Mouse (Mus musculus) stomach, postnatal 0 days (tissue): ENCODE results near the gene Tent4a. TPM values are rescaled to one million over a fixed set of nuclear protein-coding genes. Genes with fewer than 3 reads are reported as not detected.

Source experiments
- ATAC-seq: fragments of 200-750 bp; cut with Nextera tagmentation; 2 replicates; pipeline ENCODE4 v1.8.0; 2017; ENCODE audit not compliant: low FRiP score, low TSS enrichment
- DNase-seq: peaks from one replicate; pipeline ENCODE4 v3.0.0-alpha.2; 2016; ENCODE audit warnings: low spot score
- H3K27ac ChIP-seq: fragments of 300-500 bp; sonication (generic); replicated peaks from 2 replicates; pipeline ENCODE4 v1.5.1; 2014; ENCODE audit warnings: mild to moderate bottlenecking, control low read depth
- H3K27me3 ChIP-seq: fragments of 300-500 bp; sonication (generic); 2 replicates; pipeline ENCODE4 v1.6.1; 2014; ENCODE audit warnings: low read length; ENCODE audit not compliant: control insufficient read depth, insufficient read depth
- H3K36me3 ChIP-seq: fragments of 300-500 bp; sonication (generic); 2 replicates; pipeline ENCODE4 v1.6.1; 2014; ENCODE audit warnings: low read length, mixed read lengths; ENCODE audit not compliant: control insufficient read depth, insufficient read depth
- H3K4me1 ChIP-seq: fragments of 300-500 bp; sonication (generic); replicated peaks from 2 replicates; pipeline ENCODE4 v1.6.1; 2014; ENCODE audit warnings: antibody characterized with exemption; ENCODE audit not compliant: control insufficient read depth, insufficient read depth
- H3K4me2 ChIP-seq: fragments of 300-500 bp; sonication (generic); replicated peaks from 2 replicates; pipeline ENCODE4 v1.6.1; 2014; ENCODE audit warnings: low read depth, mild to moderate bottlenecking, control low read depth, moderate library complexity
- H3K4me3 ChIP-seq: fragments of 300-500 bp; sonication (generic); 2 replicates; pipeline ENCODE4 v1.5.1; 2014; ENCODE audit warnings: low read depth, low read length, control low read depth
- H3K9ac ChIP-seq: fragments of 300-500 bp; sonication (generic); 2 replicates; pipeline ENCODE4 v1.6.1; 2014; ENCODE audit warnings: mild to moderate bottlenecking, low read length, control low read depth, mixed read lengths
- H3K9me3 ChIP-seq: fragments of 300-500 bp; sonication (generic); 2 replicates; pipeline ENCODE4 v1.6.1; 2016; ENCODE audit warnings: low read length; ENCODE audit not compliant: control insufficient read depth
- CTCF ChIP-seq: IDR thresholded peaks from 2 replicates; pipeline ENCODE4 v1.5.1; 2016; ENCODE audit warnings: antibody characterized with exemption, low read depth, mild to moderate bottlenecking, moderate library complexity
- EP300 ChIP-seq: optimal IDR thresholded peaks from 2 replicates; pipeline ENCODE3; 2016; ENCODE audit warnings: antibody characterized with exemption
- WGBS: fragments of 180-500 bp; shearing (Covaris S2); extraction: QIAGEN DNeasy Blood & Tissue Kit; methylation state at CpG from one replicate; pipeline ENCODE4 v1.1.7; 2014; 5-methylcytosine and 5-hydroxymethylcytosine counted together
- polyA plus RNA-seq: library from polyadenylated mRNA; unstranded; fragments of >200 nt; fragmentation: Nextera tagmentation; extraction: Ambion mirVana; gene quantifications from 2 replicates; pipeline ENCODE4 v1.2.1, GENCODE M21; 2015

Tent4a gene
- polyA plus RNA-seq, 1 experiment from 2014 or later: 2.6 TPM

GRCm38 (mm10) chr13:69542571-69543352, 8.3 kb upstream of the Tent4a start:
- no peak overlapping the region for H3K4me3 ChIP-seq

GRCm38 (mm10) chr13:69541776-69542175, 7.4 kb upstream of the Tent4a start:
- Histone ChIP-seq H3K4me2 (peak overlapping the region; percentile 29; the same call in 1 of the 2 replicates), H3K4me3 (no peak overlapping the region), H3K9me3 (no peaks in the 10 kb centered on the region), H3K4me1 (peaks cover 3% of the 10 kb centered on the region; the same call in 1 of the 2 replicates), H3K27ac (peak overlapping the region; percentile 87), H3K9ac (no peak overlapping the region), H3K27me3 (no peaks in the 10 kb centered on the region), H3K36me3 (no peaks in the 10 kb centered on the region)
- no peak for TF ChIP-seq EP300
- TF ChIP-seq CTCF: no peak
- peak; percentile 24; the same call in 1 of the 2 replicates for ATAC-seq
- no peak for DNase-seq
- WGBS: 34% methylated on average over 10 of the region's 10 CpGs

More at GRCm38 (mm10) chr13:69542571-69543352, 8.3 kb upstream of the Tent4a start:
- no peaks in the 10 kb centered on the region for H3K36me3 ChIP-seq
- no peaks in the 10 kb centered on the region for H3K27me3 ChIP-seq
- peak overlapping the region; percentile 87 for H3K27ac ChIP-seq
- peaks cover 3% of the 10 kb centered on the region; the same call in 1 of the 2 replicates for H3K4me1 ChIP-seq
- no peak overlapping the region for H3K9ac ChIP-seq
- H3K9me3 ChIP-seq: no peaks in the 10 kb centered on the region
- DNase-seq: peak; percentile 46
- WGBS: 36% methylated on average over 17 of the region's 17 CpGs
- H3K4me2 ChIP-seq: no peak overlapping the region
- peak; percentile 32; the same call in 1 of the 2 replicates for ATAC-seq
- TF ChIP-seq EP300: no peak
- no peak for TF ChIP-seq CTCF

- DNase-seq: no peak
- no peaks in the 10 kb centered on the region for H3K27me3 ChIP-seq
- ATAC-seq: 0 out of 2 replicates have a peak, but pooled peaks have one; percentile 9
- no peaks in the 10 kb centered on the region for H3K36me3 ChIP-seq
- H3K4me3 ChIP-seq: no peak overlapping the region
- no peak overlapping the region for H3K4me2 ChIP-seq
- TF ChIP-seq EP300 (no peak), CTCF (no peak)
- peaks cover 3% of the 10 kb centered on the region; the same call in 1 of the 2 replicates for H3K4me1 ChIP-seq
- no peak overlapping the region for H3K9ac ChIP-seq
- WGBS: 58% methylated on average over 6 of the region's 6 CpGs
- H3K27ac ChIP-seq: peak overlapping the region; percentile 87
- no peaks in the 10 kb centered on the region for H3K9me3 ChIP-seq
Measured at GRCm38 (mm10) chr13:69541209-69541608, 6.8 kb upstream of the Tent4a start.

- no peak for ATAC-seq
- TF ChIP-seq EP300 (no peak), CTCF (no peak)
- no peak overlapping the region for H3K9ac ChIP-seq
- no peak overlapping the region for H3K4me3 ChIP-seq
- H3K36me3 ChIP-seq: no peaks in the 10 kb centered on the region
- no peaks in the 10 kb centered on the region for H3K27me3 ChIP-seq
- no peak overlapping the region for H3K27ac ChIP-seq
- H3K4me1 ChIP-seq: peaks cover 3% of the 10 kb centered on the region; the same call in 1 of the 2 replicates
- WGBS: 33% methylated on average over 4 of the region's 4 CpGs
- H3K4me2 ChIP-seq: no peak overlapping the region
- DNase-seq: no peak
- H3K9me3 ChIP-seq: no peaks in the 10 kb centered on the region
Measured at GRCm38 (mm10) chr13:69538327-69538726, 3.9 kb upstream of the Tent4a start.

- no peaks in the 10 kb centered on the region for H3K27me3 ChIP-seq
- ATAC-seq (no peak), DNase-seq (no peak)
Measured at GRCm38 (mm10) chr13:69537366-69537765, 2.9 kb upstream of the Tent4a start.

GRCm38 (mm10) chr13:69536021-69536420, 1.6 kb upstream of the Tent4a start:
- H3K27ac ChIP-seq: peak overlapping the region; percentile 98
- peak overlapping the region; percentile 80 for H3K4me2 ChIP-seq
- H3K36me3 ChIP-seq: no peaks in the 10 kb centered on the region
- ATAC-seq (no peak), DNase-seq (no peak)
- peaks cover 8% of the 10 kb centered on the region for H3K4me1 ChIP-seq
- no peak overlapping the region for H3K9ac ChIP-seq
- TF ChIP-seq EP300 (no peak), CTCF (no peak)
- H3K9me3 ChIP-seq: no peaks in the 10 kb centered on the region
- H3K27me3 ChIP-seq: no peaks in the 10 kb centered on the region
- no peak overlapping the region for H3K4me3 ChIP-seq
- WGBS: 66% methylated on average over 4 of the region's 4 CpGs

More at GRCm38 (mm10) chr13:69537366-69537765, 2.9 kb upstream of the Tent4a start:
- no peak overlapping the region for H3K4me2 ChIP-seq
- H3K36me3 ChIP-seq: no peaks in the 10 kb centered on the region
- no peak overlapping the region for H3K4me3 ChIP-seq
- peaks cover 3% of the 10 kb centered on the region; the same call in 1 of the 2 replicates for H3K4me1 ChIP-seq
- TF ChIP-seq CTCF (no peak), EP300 (no peak)
- no peak overlapping the region for H3K27ac ChIP-seq
- WGBS: 72% methylated on average over 7 of the region's 7 CpGs
- H3K9ac ChIP-seq: no peak overlapping the region
- no peaks in the 10 kb centered on the region for H3K9me3 ChIP-seq
